Mouse (Mus musculus) neural tube, embryonic 13.5 days (tissue): ENCODE measurements around the gene Adig. TPM values are rescaled to one million over a fixed set of nuclear protein-coding genes. Genes with fewer than 3 reads are reported as not detected.

Source experiments
- ATAC-seq: fragments of 200-750 bp; cut with Nextera tagmentation; 2 replicates; pipeline ENCODE4 v1.8.0; 2017; ENCODE audit warnings: low read depth, mild to moderate bottlenecking, moderate TSS enrichment, moderate library complexity
- H3K27ac ChIP-seq: fragments of 300-500 bp; sonication (generic); replicated peaks from 2 replicates; pipeline ENCODE4 v1.5.1; 2015; ENCODE audit warnings: moderate library complexity, mild to moderate bottlenecking, inconsistent platforms
- H3K27me3 ChIP-seq: fragments of 300-500 bp; sonication (generic); 2 replicates; pipeline ENCODE4 v1.6.1; 2015; ENCODE audit warnings: mild to moderate bottlenecking, inconsistent platforms
- H3K36me3 ChIP-seq: fragments of 300-500 bp; sonication (generic); 2 replicates; pipeline ENCODE4 v1.6.1; 2015; ENCODE audit warnings: mild to moderate bottlenecking, inconsistent platforms
- H3K4me1 ChIP-seq: fragments of 300-500 bp; sonication (generic); replicated peaks from 2 replicates; pipeline ENCODE4 v1.6.1; 2015; ENCODE audit warnings: inconsistent platforms
- H3K4me2 ChIP-seq: fragments of 300-500 bp; sonication (generic); 2 replicates; pipeline ENCODE4 v1.6.1; 2015; ENCODE audit warnings: inconsistent platforms, mild to moderate bottlenecking, moderate library complexity
- H3K4me3 ChIP-seq: fragments of 300-500 bp; sonication (generic); 2 replicates; pipeline ENCODE4 v1.5.1; 2015; ENCODE audit warnings: mild to moderate bottlenecking, inconsistent platforms
- H3K9ac ChIP-seq: fragments of 300-500 bp; sonication (generic); 2 replicates; pipeline ENCODE4 v1.6.1; 2015; ENCODE audit warnings: moderate library complexity, mild to moderate bottlenecking, inconsistent platforms
- H3K9me3 ChIP-seq: fragments of 300-500 bp; sonication (generic); 2 replicates; pipeline ENCODE4 v1.6.1; 2016; ENCODE audit warnings: inconsistent platforms
- WGBS: fragments of 180-500 bp; shearing (Covaris S2); methylation state at CpG from one replicate; pipeline ENCODE4 v1.1.7; 2015; 5-methylcytosine and 5-hydroxymethylcytosine counted together
- polyA plus RNA-seq: library from polyadenylated mRNA; unstranded; fragments of >200 nt; fragmentation: Nextera tagmentation; extraction: Ambion mirVana; gene quantifications from 2 replicates; pipeline ENCODE4 v1.2.1, GENCODE M21; 2015

Gene Adig
- polyA plus RNA-seq, 1 experiment from 2014 or later = not detected

DNA sequence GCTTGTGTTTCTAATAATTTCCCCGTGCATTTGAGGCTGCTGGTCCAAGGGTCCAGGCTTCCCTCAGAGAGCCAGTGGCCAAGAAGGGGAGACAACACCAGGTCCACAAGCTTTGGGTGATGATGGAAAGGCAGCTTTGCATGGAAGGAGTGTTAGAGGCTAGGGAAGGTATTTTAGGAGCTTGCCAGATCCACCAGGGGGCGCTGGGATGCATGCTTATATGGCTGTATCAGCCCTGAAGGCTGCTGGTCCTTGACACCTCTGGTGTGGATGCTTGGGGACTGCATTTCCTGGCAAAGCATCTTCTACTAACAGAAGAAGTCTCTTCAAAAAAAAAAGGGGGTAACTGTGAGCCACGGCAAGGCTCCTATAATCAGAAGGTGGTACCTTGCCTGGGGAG is 47.7 kb downstream of the Adig start:
- WGBS = 6% methylated on average over 3 of the region's 3 CpGs
- Histone ChIP-seq H3K4me1 (peaks cover 20% of the 10 kb centered on the region), H3K4me3 (no peak overlapping the region), H3K27ac (no peak overlapping the region), H3K4me2 (no peak overlapping the region), H3K27me3 (peaks cover 55% of the 10 kb centered on the region), H3K9me3 (no peaks in the 10 kb centered on the region), H3K9ac (no peak overlapping the region), H3K36me3 (no peaks in the 10 kb centered on the region)
- ATAC-seq = no peak

DNA sequence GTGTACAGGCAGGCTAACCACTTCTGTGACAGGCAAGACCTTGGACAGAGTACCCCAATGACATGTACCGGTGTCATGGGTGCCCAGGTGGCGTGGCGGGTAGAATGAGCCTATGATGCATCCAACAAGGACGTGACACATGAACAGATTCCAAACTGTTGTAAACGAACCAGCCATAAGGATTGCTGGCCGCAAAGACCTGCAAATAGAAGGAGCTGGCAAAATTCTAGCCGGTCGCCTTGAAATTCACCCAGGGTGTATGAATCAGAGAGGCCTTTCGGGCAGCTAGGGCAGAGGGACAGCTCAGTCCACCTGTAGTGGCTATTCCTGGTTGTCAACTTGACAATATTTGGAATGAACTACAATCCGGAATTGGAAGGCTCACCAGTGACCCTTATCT is 52.0 kb downstream of the Adig start:
- Histone ChIP-seq H3K4me2 (no peak overlapping the region), H3K4me1 (peaks cover 30% of the 10 kb centered on the region), H3K36me3 (no peaks in the 10 kb centered on the region), H3K27me3 (peaks cover 58% of the 10 kb centered on the region), H3K9me3 (no peaks in the 10 kb centered on the region), H3K4me3 (no peak overlapping the region), H3K27ac (no peak overlapping the region), H3K9ac (no peak overlapping the region)
- 14% methylated on average over 10 of the region's 10 CpGs for WGBS
- ATAC-seq = no peak

DNA sequence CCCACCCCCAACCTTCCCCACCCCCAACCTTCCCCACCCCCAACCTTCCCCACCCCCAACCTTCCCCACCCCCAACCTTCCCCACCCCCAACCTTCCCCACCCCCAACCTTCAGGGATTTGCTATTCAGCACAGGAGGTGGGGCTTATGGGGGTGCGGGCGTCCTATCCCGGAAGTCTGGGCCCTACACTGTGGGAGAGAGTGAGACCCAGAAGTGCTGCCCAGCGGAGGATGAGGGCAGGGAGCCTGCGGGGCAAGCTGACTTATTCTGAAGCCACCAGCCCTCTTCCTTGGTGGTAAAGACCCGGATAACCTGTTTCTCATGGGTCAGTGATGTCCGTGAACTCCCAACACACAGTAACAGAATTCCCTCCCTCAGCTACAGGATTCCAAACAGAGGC is 52.8 kb downstream of the Adig start:
- Histone ChIP-seq H3K9me3 (no peaks in the 10 kb centered on the region), H3K4me1 (peaks cover 35% of the 10 kb centered on the region), H3K36me3 (no peaks in the 10 kb centered on the region), H3K4me3 (no peak overlapping the region), H3K27ac (0 out of 2 replicates have a peak overlapping the region, but pooled peaks have one; percentile 65), H3K27me3 (peaks cover 50% of the 10 kb centered on the region), H3K9ac (no peak overlapping the region), H3K4me2 (peak overlapping the region; percentile 52)
- ATAC-seq = no peak
- WGBS = 1% methylated on average over 7 of the region's 7 CpGs

DNA sequence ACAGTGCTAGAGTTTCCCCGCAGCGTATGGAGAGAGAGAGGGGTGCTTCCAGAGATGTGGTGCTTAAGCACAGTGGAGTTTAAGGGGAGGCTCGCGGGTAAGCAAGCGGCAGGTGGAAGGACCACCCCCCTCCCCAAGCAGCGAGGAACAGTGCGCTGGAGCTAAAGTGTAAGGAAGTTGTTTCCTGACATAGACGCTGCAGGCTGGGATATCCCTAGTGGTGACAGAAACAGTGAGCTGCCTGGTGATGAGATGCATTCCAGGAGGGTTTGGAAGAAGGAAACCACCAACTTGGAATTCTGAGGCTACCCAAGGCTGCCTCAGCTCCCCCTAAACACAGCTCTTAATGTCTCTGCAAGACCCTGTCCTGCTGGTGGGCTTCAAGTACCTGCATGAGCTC is 53.4 kb downstream of the Adig start:
- H3K36me3 ChIP-seq = no peaks in the 10 kb centered on the region
- H3K9me3 ChIP-seq = no peaks in the 10 kb centered on the region
- ATAC-seq = peak; percentile 4; the same call in 1 of the 2 replicates
- peak overlapping the region; percentile 52 for H3K4me2 ChIP-seq
- 0 out of 2 replicates have a peak overlapping the region, but pooled peaks have one; percentile 55 for H3K9ac ChIP-seq
- H3K4me3 ChIP-seq = peak overlapping the region; percentile 23
- peaks cover 45% of the 10 kb centered on the region for H3K27me3 ChIP-seq
- under 1% methylated on average over 8 of the region's 8 CpGs for WGBS
- peak overlapping the region; percentile 65 for H3K27ac ChIP-seq
- peaks cover 38% of the 10 kb centered on the region for H3K4me1 ChIP-seq

DNA sequence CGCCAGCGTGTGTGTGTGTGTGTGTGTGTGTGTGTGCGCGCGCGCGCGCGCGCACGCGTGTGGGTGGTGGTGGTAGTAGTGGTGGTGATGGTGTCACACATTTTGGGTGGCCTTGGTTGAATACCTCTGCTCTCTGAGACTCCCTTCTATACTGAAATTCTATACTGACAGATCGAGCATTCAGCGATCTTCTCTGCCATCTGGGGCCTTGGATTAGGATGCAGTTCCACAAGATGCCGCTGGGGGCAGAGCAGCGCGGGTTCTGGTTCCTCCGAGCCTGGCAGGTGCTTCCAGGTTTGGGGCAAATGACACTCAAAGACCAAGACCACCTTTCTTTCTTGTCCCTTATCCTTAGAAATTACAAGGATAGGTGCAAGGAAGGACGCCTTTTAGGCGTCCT is 53.8 kb downstream of the Adig start:
- peak; percentile 55 for ATAC-seq
- Histone ChIP-seq H3K36me3 (no peaks in the 10 kb centered on the region), H3K4me2 (peak overlapping the region; percentile 52), H3K4me1 (peaks cover 42% of the 10 kb centered on the region), H3K9ac (0 out of 2 replicates have a peak overlapping the region, but pooled peaks have one; percentile 55), H3K27me3 (peaks cover 41% of the 10 kb centered on the region), H3K9me3 (no peaks in the 10 kb centered on the region), H3K27ac (peak overlapping the region; percentile 73), H3K4me3 (peak overlapping the region; percentile 23)
- 0% methylated on average over 20 of the region's 20 CpGs for WGBS

DNA sequence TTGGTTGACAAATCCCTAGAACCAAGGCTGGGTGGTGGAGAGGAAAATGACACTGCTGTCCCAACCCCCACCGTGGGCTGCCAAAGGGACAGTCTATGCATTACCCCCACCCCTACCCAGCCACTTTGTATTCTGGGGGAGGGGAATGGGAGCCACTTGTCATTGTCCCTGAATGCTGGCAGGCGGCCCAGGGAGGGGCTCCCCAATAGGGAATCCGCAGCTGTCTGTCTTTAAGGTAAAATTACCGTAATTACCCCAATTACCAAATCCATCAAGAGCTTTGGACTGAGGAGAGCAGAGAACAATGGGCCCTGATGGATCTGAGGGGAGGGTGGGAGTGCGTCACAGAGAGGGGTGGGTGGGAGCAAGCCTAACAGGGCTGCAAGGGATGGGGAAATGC is 54.3 kb downstream of the Adig start:
- Histone ChIP-seq H3K9ac (no peak overlapping the region), H3K4me1 (peaks cover 48% of the 10 kb centered on the region), H3K36me3 (no peaks in the 10 kb centered on the region), H3K27me3 (peaks cover 35% of the 10 kb centered on the region), H3K4me2 (peak overlapping the region; percentile 52; the same call in 1 of the 2 replicates), H3K27ac (peak overlapping the region; percentile 73), H3K9me3 (no peaks in the 10 kb centered on the region), H3K4me3 (no peak overlapping the region)
- 0% methylated on average over 5 of the region's 5 CpGs for WGBS
- peak; percentile 62 for ATAC-seq

Other genes with a start within 250 kb of the Adig start
- not detected in 2 replicates for gene Bpi, start 244.5 kb upstream of the Adig start, polyA plus RNA-seq
- gene Lbp, start 196.1 kb upstream of the Adig start, polyA plus RNA-seq = 5.2 and 5.3 TPM in 2 replicates
- gene Snhg11, start 127.0 kb upstream of the Adig start, polyA plus RNA-seq = 532 and 687 TPM in 2 replicates
- gene Ralgapb, start 92.8 kb upstream of the Adig start, polyA plus RNA-seq = 22.1 and 23.5 TPM in 2 replicates
- 0.92 and 1.4 TPM in 2 replicates for gene Arhgap40, start 10.2 kb downstream of the Adig start, polyA plus RNA-seq
- gene Slc32a1, start 108.2 kb downstream of the Adig start, polyA plus RNA-seq = 6.2 and 7.4 TPM in 2 replicates
- gene Actr5, start 122.3 kb downstream of the Adig start, polyA plus RNA-seq = 10.5 and 11.1 TPM in 2 replicates
- gene Ppp1r16b, start 162.8 kb downstream of the Adig start, polyA plus RNA-seq = 9.8 and 9.9 TPM in 2 replicates